Mouse (Mus musculus) MEL (cell line): Measurements from ENCODE around the gene Pgpep1.

Experiments used
- CHD2 ChIP-seq: IDR thresholded peaks from 2 replicates; pipeline ENCODE4 v1.6.1; 2011; ENCODE audit warnings: low read length, improper control_type of control experiment
- CTCF ChIP-seq, 3 experiments: IDR thresholded peaks in 2 of 3; conservative IDR thresholded peaks in 1 of 3; 2 replicates each; pipeline ENCODE4 v1.5.1; 2011 to 2012; ENCODE audit warnings: low read length in 3 of 3, low read depth in 2 of 3, mild to moderate bottlenecking in 2 of 3, improper control_type of control experiment in 1 of 3, inconsistent platforms in 1 of 3, mixed read lengths in 1 of 3, moderate library complexity in 1 of 3; ENCODE audit not compliant: control insufficient read depth in 1 of 3, insufficient read depth in 1 of 3, poor library complexity in 1 of 3, severe bottlenecking in 1 of 3
- EP300 ChIP-seq, 2 experiments: IDR thresholded peaks; 2 replicates each; pipeline ENCODE4 v1.6.1; 2011; ENCODE audit warnings: improper control_type of control experiment in 2 of 2, low read length in 2 of 2, low read depth in 1 of 2, mild to moderate bottlenecking in 1 of 2

DNA sequence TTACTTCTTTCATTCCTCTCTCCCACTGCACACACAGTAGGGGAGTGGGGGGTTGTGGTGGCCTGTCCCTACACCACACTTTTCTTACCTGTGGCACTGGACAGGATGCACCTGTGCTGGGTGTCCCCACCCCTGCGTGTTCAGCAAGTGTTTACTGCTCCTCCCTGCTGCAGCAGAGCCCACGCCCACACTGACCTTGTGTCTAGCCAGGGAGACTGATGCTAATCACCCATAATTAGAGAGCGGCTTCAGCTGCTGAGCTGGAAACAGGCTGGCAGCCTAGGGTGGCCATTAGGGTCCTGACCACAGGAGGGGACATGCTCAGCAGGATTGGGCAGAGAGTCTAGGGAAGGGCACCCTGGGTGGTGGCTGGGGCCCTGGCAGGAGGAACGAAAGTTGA is 14.5 kb upstream of the Pgpep1 start:
- TF ChIP-seq CTCF (IDR thresholded peaks at IDR 0.05 in 2 of 3, conservative IDR thresholded peaks at IDR 0.05 in 1 of 3; ENCODE audit: control insufficient read depth in 1 of 3, insufficient read depth in 1 of 3, low read depth in 2 of 3, low read length in 3 of 3, poor library complexity in 1 of 3, severe bottlenecking in 1 of 3), result no peak
- no peak for TF ChIP-seq CHD2
- no peak for TF ChIP-seq EP300 (IDR thresholded peaks at IDR 0.05; ENCODE audit: low read depth in 1 of 2, low read length in 2 of 2)
